Mouse (Mus musculus): ENCODE measurements around the gene Msi2.

Msi2 gene

DNA sequence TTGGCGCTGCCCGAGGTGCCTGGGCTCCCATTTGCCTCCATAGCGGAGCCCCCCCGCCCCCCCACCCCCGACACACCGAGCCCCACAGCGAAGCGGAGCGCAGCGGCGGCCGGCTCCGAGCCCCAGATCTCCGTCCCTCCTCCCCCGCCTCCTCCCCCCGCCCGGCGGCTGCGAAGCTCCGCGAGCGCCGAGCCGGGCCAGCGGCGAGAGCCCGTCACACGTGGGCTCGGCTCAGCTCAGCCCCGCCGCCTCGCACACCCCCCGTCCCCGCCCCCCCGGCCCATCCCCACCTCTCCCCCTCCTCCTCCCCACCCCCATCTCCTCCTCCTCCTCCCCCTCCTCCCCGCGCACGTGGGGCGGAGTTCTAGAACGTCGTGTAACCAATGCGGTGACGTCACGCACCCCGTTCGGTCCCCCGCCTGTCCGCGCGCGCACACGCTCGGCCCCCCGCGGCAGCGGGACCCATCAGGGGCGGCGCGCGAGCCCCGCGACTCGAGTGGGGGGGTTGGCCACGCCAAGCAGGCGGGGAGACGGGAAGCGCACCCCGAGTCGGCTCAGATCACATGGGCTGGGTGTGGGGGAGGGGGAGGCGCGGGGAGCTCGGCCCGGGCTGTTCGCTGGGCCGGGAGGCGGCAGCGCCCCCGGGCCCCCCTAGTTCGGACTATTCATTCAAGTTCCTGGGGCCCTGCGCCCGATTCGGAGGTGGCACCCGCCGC lies at the start of gene Msi2:
TSS of gene Msi2 (minus strand) at position 464 of the 716 bp plus-strand sequence.
- DNase-seq (ENCODE audit: low spot score in 2 of 2): peak; percentile 84 to 86

- no peak for DNase-seq (ENCODE audit: low spot score in 2 of 2)
Measured at GRCm38 (mm10) chr11:88765635-88766034, 47.3 kb upstream of the Msi2 start.

DNA sequence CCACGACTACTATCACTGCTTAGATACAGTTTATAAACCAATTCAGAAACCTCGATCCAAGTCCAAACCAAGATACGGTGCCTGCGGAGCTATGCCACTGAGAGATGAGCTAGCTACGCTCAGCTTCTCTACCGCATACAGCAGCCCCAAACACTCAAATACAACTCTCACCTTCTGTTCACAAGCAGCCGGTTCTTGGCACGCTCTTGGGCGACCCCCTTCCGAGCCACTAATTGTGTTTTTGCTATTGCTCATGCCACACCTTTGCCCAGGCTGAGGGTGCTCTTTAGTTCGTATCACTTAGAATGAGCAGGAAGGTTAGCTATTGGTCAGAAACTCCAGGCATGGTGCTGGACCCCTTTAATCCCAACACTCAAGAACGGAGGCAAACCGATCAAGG lies 45.1 kb upstream of the Msi2 start:
- DNase-seq (ENCODE audit: low spot score in 2 of 2): no peak

DNA sequence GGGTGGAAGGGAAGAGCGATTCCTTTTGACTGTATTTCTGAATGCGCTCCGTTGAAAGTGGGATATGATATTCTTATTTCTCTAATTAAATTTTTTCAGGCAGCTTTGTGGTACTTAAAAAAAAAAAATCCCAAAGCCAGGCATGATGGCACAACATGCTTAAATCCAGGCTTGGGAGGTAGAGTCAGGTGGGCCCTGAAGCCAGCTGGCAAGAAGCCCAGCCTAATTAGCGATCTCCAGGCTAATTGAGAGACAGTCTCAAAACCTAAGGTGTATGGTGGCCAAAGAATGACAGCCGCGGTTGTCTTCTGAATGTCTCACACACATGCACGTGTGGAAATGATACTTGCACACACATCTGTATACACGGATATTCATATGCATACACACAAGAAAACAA lies 41.2 kb upstream of the Msi2 start:
- DNase-seq (ENCODE audit: low spot score in 2 of 2): no peak

DNA sequence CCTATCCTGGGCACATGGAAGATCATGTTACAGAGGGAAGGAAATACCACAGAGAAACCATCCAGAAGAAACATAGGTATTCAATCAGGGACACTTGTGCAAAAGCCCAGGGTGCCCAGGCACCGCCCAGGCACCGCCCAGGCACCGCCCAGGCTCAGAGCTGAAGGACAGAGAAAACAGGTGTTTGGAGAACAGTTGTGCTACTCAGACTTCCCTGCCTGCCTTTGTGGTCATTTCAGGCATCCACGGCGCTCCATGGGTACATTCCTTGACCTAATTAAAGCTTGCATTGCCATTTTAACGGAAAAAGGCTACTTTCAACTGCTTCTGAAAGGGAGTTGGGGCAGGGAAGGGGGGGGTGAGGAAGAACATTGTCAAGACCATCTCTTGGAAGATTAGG lies 40.1 kb upstream of the Msi2 start:
- DNase-seq (ENCODE audit: low spot score in 2 of 2): no peak

GRCm38 (mm10) chr11:88745306-88745705 lies 27.0 kb upstream of the Msi2 start:
- no peak for DNase-seq (ENCODE audit: low spot score in 2 of 2)

DNA sequence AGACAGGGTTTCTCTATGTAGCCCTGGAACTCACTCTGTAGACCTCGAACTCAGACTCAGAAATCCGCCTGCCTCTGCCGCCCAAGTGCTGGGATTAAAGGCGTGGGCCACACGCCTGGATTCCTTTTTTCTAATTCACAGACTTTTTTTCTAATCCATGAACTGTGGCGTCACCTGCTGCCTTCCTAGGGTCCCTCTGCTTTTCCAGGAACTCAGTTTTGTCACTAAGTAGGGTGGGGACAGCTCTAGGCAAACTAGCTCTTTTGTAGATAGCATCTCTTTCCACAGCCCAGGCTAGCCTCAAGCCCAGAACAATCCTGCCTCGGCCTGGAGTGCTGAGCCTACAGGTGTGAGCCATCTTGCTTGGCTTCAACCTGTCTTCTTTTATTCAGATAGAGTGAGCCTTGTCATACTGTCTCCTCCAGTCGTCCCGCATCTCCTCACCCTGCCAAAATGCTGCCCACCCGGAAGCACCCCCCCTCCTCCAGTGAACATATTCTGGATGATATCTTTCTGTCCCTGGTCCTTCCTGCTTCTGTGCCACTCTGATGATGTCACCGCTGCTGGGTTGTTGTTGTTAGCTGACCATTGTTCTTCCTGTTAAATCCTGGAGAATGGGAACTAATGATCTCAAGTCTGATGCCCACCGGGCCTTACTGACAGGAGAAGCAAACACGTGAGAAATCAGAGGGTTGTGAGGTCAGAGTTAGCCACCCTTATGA lies 21.4 kb upstream of the Msi2 start:
- DNase-seq (ENCODE audit: low spot score in 2 of 2): no peak

GRCm38 (mm10) chr11:88729363-88729762 lies 11.1 kb upstream of the Msi2 start:
- no peak for DNase-seq (ENCODE audit: low spot score in 2 of 2)

GRCm38 (mm10) chr11:88728508-88728890 lies 10.2 kb upstream of the Msi2 start:
- DNase-seq (ENCODE audit: low spot score in 2 of 2): peak; percentile 80 to 84

- DNase-seq (ENCODE audit: low spot score in 2 of 2): no peak
Measured at GRCm38 (mm10) chr11:88727768-88728507, 9.6 kb upstream of the Msi2 start.

- DNase-seq (ENCODE audit: low spot score in 2 of 2): no peak
Measured at GRCm38 (mm10) chr11:88721144-88721636, 2.9 kb upstream of the Msi2 start.

DNA sequence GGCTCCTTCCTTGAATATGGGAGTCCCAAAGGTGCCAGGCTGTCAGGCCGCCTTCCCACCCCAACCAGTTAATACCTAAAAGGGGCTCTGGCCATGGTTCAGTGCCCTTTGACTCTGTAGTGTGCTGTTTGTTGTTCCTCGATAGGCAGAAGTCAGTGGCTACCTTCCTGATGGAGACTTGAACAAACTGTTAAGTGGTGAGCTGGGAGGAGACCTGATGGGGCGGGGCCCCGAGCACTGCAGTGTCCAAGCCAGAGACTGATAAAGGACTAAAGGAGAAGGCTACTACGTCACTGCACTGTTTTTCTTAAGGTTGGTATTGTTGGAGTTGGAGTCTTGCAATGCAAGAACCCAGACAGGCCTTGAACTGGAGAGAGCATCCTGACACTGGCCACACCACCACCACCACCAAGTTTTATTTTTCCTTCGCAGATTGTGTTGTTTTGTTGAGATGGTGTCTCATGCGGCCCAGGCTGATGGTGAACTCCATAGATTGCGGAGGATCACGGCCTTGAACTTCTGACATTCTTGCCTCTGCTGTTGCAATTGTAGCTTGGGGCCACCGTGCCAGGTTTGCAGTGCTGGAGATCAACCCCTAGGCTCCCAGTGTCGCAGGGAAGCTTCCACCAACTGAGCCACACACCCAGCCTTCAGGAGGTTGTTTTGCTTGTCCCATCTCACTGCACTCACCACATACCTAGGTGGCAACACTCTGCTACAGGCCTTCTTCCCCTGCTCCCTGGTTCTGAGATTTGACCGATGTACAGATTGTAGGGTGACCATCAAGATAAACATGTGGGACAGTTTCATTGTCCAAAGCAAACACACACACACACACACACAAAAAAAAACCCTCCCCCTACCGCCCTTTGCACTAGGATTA lies 2.2 kb upstream of the Msi2 start:
- DNase-seq (ENCODE audit: low spot score in 2 of 2): no peak

DNA sequence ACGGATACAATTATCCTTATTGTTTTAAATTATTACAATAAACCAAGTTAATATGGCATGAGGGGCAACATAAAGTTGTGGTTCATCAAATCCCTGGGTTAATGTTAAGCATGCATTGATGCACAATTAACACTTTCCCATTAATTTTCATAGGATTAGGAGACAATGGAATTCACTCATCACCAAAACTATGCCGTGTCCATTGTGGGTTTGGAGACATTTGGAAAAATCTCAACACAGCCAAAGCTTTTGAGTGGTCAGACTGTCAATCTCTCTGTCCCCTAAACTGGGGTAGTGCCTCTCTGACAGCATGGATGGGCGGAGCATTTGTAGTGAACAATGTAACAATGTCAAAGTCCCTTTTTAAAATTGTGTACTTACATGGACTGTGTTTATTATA lies 1.3 kb upstream of the Msi2 start:
- no peak for DNase-seq (ENCODE audit: low spot score in 2 of 2)

GRCm38 (mm10) chr11:88718766-88719595 lies 668 bp upstream of the Msi2 start:
- peak in 1 of 2 experiments; percentile 33 for DNase-seq (ENCODE audit: low spot score in 2 of 2)

DNA sequence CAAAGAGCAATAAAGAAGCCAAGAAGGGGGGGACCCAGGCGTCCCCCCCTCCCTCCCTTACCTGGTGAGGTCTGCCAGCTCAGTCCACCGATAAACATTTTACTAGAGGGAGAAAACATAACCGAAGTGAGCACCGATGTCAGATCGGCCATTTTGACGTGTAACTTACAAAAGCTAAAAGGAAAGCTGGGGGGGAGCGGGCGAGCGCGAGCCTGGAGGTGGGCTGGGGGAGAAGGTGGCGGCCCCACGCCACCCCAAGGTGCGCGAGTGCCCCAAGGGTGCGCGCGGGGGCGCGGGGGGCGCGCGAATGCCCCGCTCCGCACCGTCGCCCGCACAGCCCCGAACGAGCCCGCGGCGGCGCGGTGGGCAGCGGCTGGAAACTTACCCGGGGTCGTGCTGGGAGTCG lies 666 bp downstream of the Msi2 start:
- DNase-seq (ENCODE audit: low spot score in 2 of 2): peak in 1 of 2 experiments; percentile 32

- no peak for DNase-seq (ENCODE audit: low spot score in 2 of 2)
Measured at GRCm38 (mm10) chr11:88717016-88717643, 1.2 kb downstream of the Msi2 start.

- DNase-seq (ENCODE audit: low spot score in 2 of 2): peak; percentile 17 to 26
Measured at GRCm38 (mm10) chr11:88716061-88716994, 2.0 kb downstream of the Msi2 start.

GRCm38 (mm10) chr11:88715299-88715698 lies 3.0 kb downstream of the Msi2 start:
- DNase-seq (ENCODE audit: low spot score in 2 of 2): no peak

- DNase-seq (ENCODE audit: low spot score in 2 of 2): no peak
Measured at GRCm38 (mm10) chr11:88714127-88714526, 4.2 kb downstream of the Msi2 start.
